Mouse (Mus musculus) intestine, embryonic 16.5 days (tissue): Measurements from ENCODE around the gene Nf2. TPM values are rescaled to one million over a fixed set of nuclear protein-coding genes. Genes with fewer than 3 reads are reported as not detected.
"Not testable (repeated sequence)": the region's sequence is repeated elsewhere in the genome, so short reads cannot be mapped to it uniquely, and the experiment has no call there.

Source experiments
- ATAC-seq: fragments of 200-750 bp; cut with Nextera tagmentation; 2 replicates; pipeline ENCODE4 v1.8.0; 2017; ENCODE audit warnings: moderate TSS enrichment, moderate library complexity
- H3K27ac ChIP-seq: fragments of 300-500 bp; sonication (generic); 2 replicates; pipeline ENCODE4 v1.5.1; 2014; ENCODE audit warnings: mild to moderate bottlenecking, low read length
- H3K27me3 ChIP-seq: fragments of 300-500 bp; sonication (generic); replicated peaks from 2 replicates; pipeline ENCODE4 v1.6.1; 2014; ENCODE audit warnings: low read length, control low read depth, mixed read lengths; ENCODE audit not compliant: control insufficient read depth, insufficient read depth
- H3K36me3 ChIP-seq: fragments of 300-500 bp; sonication (generic); 2 replicates; pipeline ENCODE4 v1.6.1; 2014; ENCODE audit warnings: low read length, control low read depth; ENCODE audit not compliant: control insufficient read depth, insufficient read depth
- H3K4me1 ChIP-seq: fragments of 300-500 bp; sonication (generic); 2 replicates; pipeline ENCODE4 v1.6.1; 2014; ENCODE audit warnings: low read length, control low read depth, mixed read lengths; ENCODE audit not compliant: control insufficient read depth, insufficient read depth
- H3K4me2 ChIP-seq: fragments of 300-500 bp; sonication (generic); 2 replicates; pipeline ENCODE4 v1.6.1; 2014; ENCODE audit warnings: low read depth, low read length, control low read depth
- H3K4me3 ChIP-seq: fragments of 300-500 bp; sonication (generic); 2 replicates; pipeline ENCODE4 v1.5.1; 2014; ENCODE audit warnings: mild to moderate bottlenecking, low read length
- H3K9ac ChIP-seq: fragments of 300-500 bp; sonication (generic); 2 replicates; pipeline ENCODE4 v1.6.1; 2014; ENCODE audit warnings: low read depth, low read length
- H3K9me3 ChIP-seq: fragments of 300-500 bp; sonication (generic); 2 replicates; pipeline ENCODE4 v1.6.1; 2016; ENCODE audit warnings: low read length, control low read depth; ENCODE audit not compliant: control insufficient read depth
- WGBS: fragments of 180-500 bp; shearing (Covaris S2); extraction: QIAGEN DNeasy Blood & Tissue Kit; methylation state at CpG from one replicate; pipeline ENCODE4 v1.1.7; 2014; 5-methylcytosine and 5-hydroxymethylcytosine counted together
- polyA plus RNA-seq: library from polyadenylated mRNA; unstranded; fragments of >200 nt; fragmentation: Nextera tagmentation; extraction: Ambion mirVana; gene quantifications from 2 replicates; pipeline ENCODE4 v1.2.1, GENCODE M21; 2015

Nf2 gene
- polyA plus RNA-seq, 1 experiment from 2014 or later = 38.0 TPM

DNA sequence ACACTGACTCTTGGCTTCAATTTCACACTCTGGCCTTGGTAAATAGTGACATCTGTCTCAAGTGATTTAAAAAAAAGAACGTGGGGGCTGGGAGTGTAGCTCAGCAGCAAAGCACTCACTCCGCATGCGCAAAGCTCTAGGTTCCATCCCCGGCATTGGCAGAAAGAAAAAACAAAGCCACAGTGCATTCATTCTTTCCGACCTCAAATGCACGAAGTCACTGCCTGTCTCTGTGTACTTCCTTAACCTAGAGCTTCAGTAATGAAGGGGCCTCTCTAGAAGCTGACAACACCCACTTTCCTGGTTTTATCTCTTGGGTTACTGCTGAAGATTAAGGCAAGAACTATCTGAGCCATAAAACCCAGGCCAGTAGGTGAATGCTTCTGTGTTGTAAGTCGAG lies 45.4 kb downstream of the Nf2 start:
- Histone ChIP-seq H3K4me3 (no peak overlapping the region), H3K9ac (no peak overlapping the region), H3K27ac (peak overlapping the region; percentile 49), H3K9me3 (no peaks in the 10 kb centered on the region), H3K4me2 (no peak overlapping the region), H3K4me1 (peaks cover 13% of the 10 kb centered on the region; the same call in 1 of the 2 replicates), H3K27me3 (no peaks in the 10 kb centered on the region), H3K36me3 (no peaks in the 10 kb centered on the region)
- 37% methylated on average over 7 of the region's 7 CpGs for WGBS
- ATAC-seq = peak; percentile 83

DNA sequence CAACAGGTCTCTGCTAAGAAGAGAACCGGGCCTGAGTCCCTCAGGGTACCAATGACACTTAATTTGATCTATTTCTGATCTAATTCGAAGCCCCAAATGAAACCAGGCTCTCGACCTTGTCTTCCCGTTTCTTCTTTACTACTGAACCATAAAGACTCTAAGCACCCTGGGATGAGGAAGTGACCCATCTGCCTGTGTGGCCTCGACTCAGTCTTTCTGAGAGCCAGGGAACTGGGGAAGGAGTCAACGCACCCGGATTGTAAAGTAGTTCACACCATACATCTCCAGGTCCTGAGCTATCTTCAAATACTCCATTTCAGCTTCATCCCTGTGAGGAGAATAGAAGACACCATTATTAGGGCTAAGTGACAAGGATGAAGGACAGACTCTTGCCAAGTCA lies 45.9 kb downstream of the Nf2 start:
- 62% methylated on average over 7 of the region's 7 CpGs for WGBS
- no peaks in the 10 kb centered on the region for H3K36me3 ChIP-seq
- no peak overlapping the region for H3K4me3 ChIP-seq
- peaks cover 13% of the 10 kb centered on the region; the same call in 1 of the 2 replicates for H3K4me1 ChIP-seq
- ATAC-seq = no peak
- H3K27me3 ChIP-seq = no peaks in the 10 kb centered on the region
- no peaks in the 10 kb centered on the region for H3K9me3 ChIP-seq
- H3K4me2 ChIP-seq = no peak overlapping the region
- peak overlapping the region; percentile 49 for H3K27ac ChIP-seq
- H3K9ac ChIP-seq = no peak overlapping the region

DNA sequence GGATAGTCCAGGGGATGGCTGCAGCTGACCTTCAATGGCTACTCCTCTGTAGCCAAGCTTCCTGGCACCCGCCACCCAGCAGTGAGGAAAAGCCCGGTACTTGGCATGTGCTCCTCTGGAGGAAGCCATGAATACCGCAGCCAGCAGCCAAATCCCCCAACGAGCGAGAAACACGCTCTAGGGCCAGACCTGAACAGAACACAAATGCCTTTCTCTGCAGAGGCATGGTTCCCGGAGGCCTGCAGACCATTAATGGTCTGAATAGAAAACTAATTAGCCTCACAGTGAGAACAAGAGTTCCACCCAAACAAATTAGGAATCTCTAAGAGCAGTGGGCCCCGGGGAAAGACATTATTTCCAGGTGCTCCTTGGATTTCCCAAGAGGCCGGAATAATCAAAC lies 46.3 kb downstream of the Nf2 start:
- Histone ChIP-seq H3K9me3 (no peaks in the 10 kb centered on the region), H3K36me3 (no peaks in the 10 kb centered on the region), H3K4me3 (no peak overlapping the region), H3K27ac (no peak overlapping the region), H3K27me3 (no peaks in the 10 kb centered on the region), H3K4me2 (no peak overlapping the region), H3K9ac (no peak overlapping the region), H3K4me1 (peaks cover 13% of the 10 kb centered on the region; the same call in 1 of the 2 replicates)
- ATAC-seq = no peak
- WGBS = 78% methylated on average over 9 of the region's 9 CpGs

DNA sequence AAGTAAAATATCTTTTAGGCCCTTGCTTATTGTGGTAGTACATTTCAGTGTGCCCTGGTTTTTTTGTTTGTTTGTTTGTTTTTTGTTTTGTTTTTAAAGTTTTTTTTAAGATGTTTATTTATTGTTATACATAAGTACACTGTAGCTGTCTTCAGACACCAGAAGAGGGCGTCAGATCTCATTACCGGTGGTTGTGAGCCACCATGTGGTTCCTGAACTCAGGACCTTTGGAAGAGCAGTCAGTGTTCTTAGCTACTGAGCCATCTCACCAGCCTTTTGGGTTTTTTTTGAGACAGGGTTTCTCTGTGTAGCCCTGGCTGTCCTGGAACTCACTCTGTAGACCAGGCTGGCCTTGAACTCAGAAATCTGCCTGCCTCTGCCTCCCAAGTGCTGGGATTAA lies 46.9 kb downstream of the Nf2 start:
- 87% methylated on average over 2 of the region's 2 CpGs for WGBS
- H3K27ac ChIP-seq, H3K9ac ChIP-seq, H3K27me3 ChIP-seq, ATAC-seq, H3K4me3 ChIP-seq, H3K4me2 ChIP-seq, H3K9me3 ChIP-seq, H3K36me3 ChIP-seq: not testable (repeated sequence)
- H3K4me1 ChIP-seq = peaks cover 13% of the 10 kb centered on the region; the same call in 1 of the 2 replicates

DNA sequence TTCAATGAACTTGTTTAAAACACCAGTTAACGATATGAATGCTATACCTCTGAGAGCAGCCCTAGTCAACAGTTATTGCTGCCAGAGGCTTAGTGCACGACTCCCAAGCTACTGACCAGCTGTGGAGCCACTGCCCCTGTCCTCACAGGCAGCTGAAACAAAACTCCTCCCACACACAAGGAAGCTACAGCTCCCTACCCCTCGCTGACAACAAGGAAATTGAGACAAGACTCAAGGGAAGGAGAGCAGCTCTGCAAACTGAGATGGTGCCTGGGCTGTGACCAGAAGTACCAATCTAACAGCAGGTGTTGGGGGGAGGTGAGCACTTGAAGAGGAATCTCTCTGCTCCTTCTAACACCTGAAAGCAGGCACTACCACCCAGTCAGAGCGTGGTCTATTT lies 48.7 kb downstream of the Nf2 start:
- Histone ChIP-seq H3K27ac (no peak overlapping the region), H3K4me3 (no peak overlapping the region), H3K4me2 (no peak overlapping the region), H3K27me3 (no peaks in the 10 kb centered on the region), H3K36me3 (no peaks in the 10 kb centered on the region), H3K9me3 (no peaks in the 10 kb centered on the region), H3K4me1 (peaks cover 7% of the 10 kb centered on the region; the same call in 1 of the 2 replicates), H3K9ac (no peak overlapping the region)
- WGBS = 53% methylated on average over 4 of the region's 4 CpGs
- no peak for ATAC-seq

DNA sequence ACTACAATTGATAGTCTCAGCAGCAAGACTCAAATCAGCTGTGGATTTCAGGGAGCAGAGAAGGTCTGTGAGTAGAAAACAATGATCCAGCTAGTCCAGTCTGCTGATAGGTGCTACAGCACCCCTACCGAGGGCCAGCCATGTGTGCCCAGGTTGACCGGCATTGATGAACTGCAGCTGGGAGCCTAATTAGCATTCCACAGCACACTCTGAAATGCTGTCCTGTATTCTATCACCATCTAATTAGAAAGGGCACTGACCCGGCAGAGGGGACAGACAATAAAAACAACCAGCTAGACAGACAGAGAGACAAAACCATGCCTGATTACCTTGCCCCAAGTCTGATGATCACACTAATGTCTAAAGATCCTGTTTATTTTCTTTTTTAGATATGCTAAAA lies 56.3 kb downstream of the Nf2 start:
- no peaks in the 10 kb centered on the region for H3K9me3 ChIP-seq
- H3K4me2 ChIP-seq = no peak overlapping the region
- WGBS = 40% methylated on average over 3 of the region's 3 CpGs
- no peaks in the 10 kb centered on the region for H3K4me1 ChIP-seq
- peaks cover 7% of the 10 kb centered on the region for H3K36me3 ChIP-seq
- H3K9ac ChIP-seq = no peak overlapping the region
- no peak overlapping the region for H3K27ac ChIP-seq
- no peak overlapping the region for H3K4me3 ChIP-seq
- no peak for ATAC-seq
- no peaks in the 10 kb centered on the region for H3K27me3 ChIP-seq

DNA sequence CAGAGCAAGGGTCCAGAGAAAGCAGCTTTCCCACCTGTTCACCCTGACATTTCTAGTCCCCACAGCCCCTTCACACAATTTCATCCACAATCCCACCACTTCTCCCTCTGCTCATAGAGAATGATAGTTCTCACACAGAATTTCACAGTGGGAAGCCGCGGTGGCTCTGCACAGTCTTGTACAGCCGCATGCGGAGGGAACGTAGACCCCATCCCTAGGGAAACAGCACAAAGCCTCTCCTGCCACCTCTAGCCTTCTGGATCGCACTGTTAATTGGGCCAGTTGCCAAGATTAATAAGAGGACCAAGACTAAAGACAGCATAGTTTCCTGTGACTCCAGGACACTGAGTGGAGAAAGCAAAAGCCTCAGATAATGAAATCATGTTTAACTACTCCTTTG lies 57.8 kb downstream of the Nf2 start:
- Histone ChIP-seq H3K4me1 (no peaks in the 10 kb centered on the region), H3K27me3 (no peaks in the 10 kb centered on the region), H3K9me3 (no peaks in the 10 kb centered on the region), H3K4me2 (no peak overlapping the region), H3K27ac (no peak overlapping the region), H3K4me3 (no peak overlapping the region), H3K36me3 (peaks cover 13% of the 10 kb centered on the region), H3K9ac (no peak overlapping the region)
- no peak for ATAC-seq
- 83% methylated on average over 6 of the region's 6 CpGs for WGBS

DNA sequence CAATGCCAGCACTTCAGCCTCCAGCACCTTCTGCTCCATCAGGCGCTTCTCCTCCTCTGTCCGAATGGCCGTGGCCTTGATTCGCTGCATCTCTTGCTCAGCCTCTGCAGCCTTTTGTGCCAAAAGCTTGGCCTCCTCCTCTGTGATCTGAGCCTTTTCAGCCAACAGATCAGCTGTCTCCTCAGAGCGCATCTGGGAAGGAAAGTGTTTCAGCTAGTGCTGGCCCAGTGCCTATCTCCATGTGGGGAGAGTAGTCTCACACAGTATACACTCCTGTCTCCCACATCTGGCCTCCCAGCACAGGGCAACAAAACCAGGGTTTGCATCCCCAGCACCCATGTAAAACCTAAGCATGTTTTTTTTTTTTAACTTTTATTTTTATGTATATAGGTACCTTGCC lies 59.6 kb downstream of the Nf2 start:
- ATAC-seq = no peak
- WGBS = 94% methylated on average over 5 of the region's 5 CpGs
- no peaks in the 10 kb centered on the region for H3K27me3 ChIP-seq
- H3K4me3 ChIP-seq = no peak overlapping the region
- peaks cover 14% of the 10 kb centered on the region for H3K36me3 ChIP-seq
- H3K4me1 ChIP-seq = no peaks in the 10 kb centered on the region
- H3K9me3 ChIP-seq = no peaks in the 10 kb centered on the region
- H3K9ac ChIP-seq = no peak overlapping the region
- H3K27ac ChIP-seq = no peak overlapping the region
- H3K4me2 ChIP-seq = no peak overlapping the region

DNA sequence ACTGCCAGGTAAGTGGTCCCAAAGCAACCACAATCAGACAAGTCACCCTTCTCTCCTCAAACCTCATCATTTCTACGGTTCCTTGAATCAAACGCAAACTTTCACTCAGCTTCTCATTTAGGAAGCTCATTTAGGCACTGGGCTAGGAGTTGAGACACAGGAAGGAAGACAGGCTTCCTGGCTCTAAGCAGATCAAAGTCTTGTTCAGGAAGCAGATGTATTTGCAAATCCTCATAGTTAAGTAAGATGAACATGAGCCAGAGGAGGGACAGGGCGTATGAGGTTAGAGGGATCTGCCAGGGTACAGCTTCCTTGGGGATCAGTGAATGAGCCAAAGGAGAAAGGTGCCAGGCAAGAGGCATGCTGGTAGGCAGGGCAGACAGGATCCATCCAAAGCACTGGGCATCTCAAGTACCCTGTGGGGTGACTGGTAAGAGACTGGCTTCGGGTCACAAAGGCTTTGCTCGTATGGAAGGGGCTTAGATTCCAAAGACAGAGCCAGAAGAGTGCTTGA lies 64.7 kb downstream of the Nf2 start:
- no peaks in the 10 kb centered on the region for H3K27me3 ChIP-seq
- H3K9me3 ChIP-seq = no peaks in the 10 kb centered on the region
- ATAC-seq = no peak
- H3K36me3 ChIP-seq = peaks cover 17% of the 10 kb centered on the region
- no peak overlapping the region for H3K4me3 ChIP-seq
- no peaks in the 10 kb centered on the region for H3K4me1 ChIP-seq
- H3K27ac ChIP-seq = no peak overlapping the region
- WGBS = 79% methylated on average over 5 of the region's 5 CpGs
- no peak overlapping the region for H3K4me2 ChIP-seq
- no peak overlapping the region for H3K9ac ChIP-seq

DNA sequence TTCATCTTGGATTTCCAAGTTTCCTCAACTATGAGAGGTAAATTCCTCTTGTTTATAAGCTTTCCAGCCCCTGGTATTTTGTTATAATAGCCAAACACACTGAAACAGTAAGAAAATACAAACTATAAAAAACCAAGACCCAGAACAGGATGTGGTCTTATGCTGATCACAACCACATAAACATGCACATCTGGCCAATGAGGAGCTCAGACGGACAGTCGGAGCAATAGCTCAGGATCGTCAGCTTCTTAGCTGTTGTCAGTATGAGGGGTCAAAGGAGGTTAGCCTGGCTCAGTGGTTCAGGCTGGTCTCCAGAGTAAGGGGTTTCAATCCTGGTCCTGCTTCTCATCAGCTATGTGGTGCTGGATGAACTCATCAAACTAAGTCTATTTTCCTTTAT lies 66.2 kb downstream of the Nf2 start:
- ATAC-seq = no peak
- Histone ChIP-seq H3K36me3 (peaks cover 10% of the 10 kb centered on the region), H3K4me3 (no peak overlapping the region), H3K27ac (no peak overlapping the region), H3K4me1 (no peaks in the 10 kb centered on the region), H3K27me3 (no peaks in the 10 kb centered on the region), H3K4me2 (no peak overlapping the region), H3K9me3 (no peaks in the 10 kb centered on the region), H3K9ac (no peak overlapping the region)
- 79% methylated on average over 3 of the region's 3 CpGs for WGBS
